Mouse (Mus musculus) hindbrain, postnatal 0 days (tissue): Measurements from ENCODE around the gene Ankfn1. TPM values are rescaled to one million over a fixed set of nuclear protein-coding genes. Genes with fewer than 3 reads are reported as not detected.

Experiments
- ATAC-seq: fragments of 200-750 bp; cut with Nextera tagmentation; 2 replicates; pipeline ENCODE4 v1.8.0; 2017; ENCODE audit warnings: mild to moderate bottlenecking, moderate TSS enrichment, moderate library complexity
- DNase-seq: peaks from one replicate; pipeline ENCODE4 v3.0.0-alpha.2; 2015; ENCODE audit warnings: low spot score
- H3K27ac ChIP-seq: fragments of 300-500 bp; sonication (generic); 2 replicates; pipeline ENCODE4 v1.5.1; 2014; ENCODE audit warnings: mild to moderate bottlenecking
- H3K27me3 ChIP-seq: fragments of 300-500 bp; sonication (generic); 2 replicates; pipeline ENCODE4 v1.6.1; 2014; ENCODE audit warnings: low read length, mixed read lengths; ENCODE audit not compliant: insufficient read depth
- H3K36me3 ChIP-seq: fragments of 300-500 bp; sonication (generic); 2 replicates; pipeline ENCODE4 v1.6.1; 2014; ENCODE audit warnings: low read length, mixed read lengths; ENCODE audit not compliant: insufficient read depth
- H3K4me1 ChIP-seq: fragments of 300-500 bp; sonication (generic); 2 replicates; pipeline ENCODE4 v1.6.1; 2014; ENCODE audit warnings: antibody characterized with exemption, low read length, mixed read lengths; ENCODE audit not compliant: insufficient read depth
- H3K4me2 ChIP-seq: fragments of 300-500 bp; sonication (generic); 2 replicates; pipeline ENCODE4 v1.6.1; 2014; ENCODE audit warnings: low read depth, mild to moderate bottlenecking, low read length, moderate library complexity, mixed read lengths
- H3K4me3 ChIP-seq: fragments of 300-500 bp; sonication (generic); 2 replicates; pipeline ENCODE4 v1.5.1; 2014; ENCODE audit warnings: low read length
- H3K9ac ChIP-seq: fragments of 300-500 bp; sonication (generic); replicated peaks from 2 replicates; pipeline ENCODE4 v1.6.1; 2014; ENCODE audit warnings: mild to moderate bottlenecking, low read length, moderate library complexity, mixed read lengths
- H3K9me3 ChIP-seq: fragments of 300-500 bp; sonication (generic); 2 replicates; pipeline ENCODE4 v1.6.1; 2016; ENCODE audit warnings: low read length, mixed read lengths
- CTCF ChIP-seq: IDR thresholded peaks from 2 replicates; pipeline ENCODE4 v1.5.1; 2016; ENCODE audit warnings: antibody characterized with exemption, control low read depth, low read depth
- WGBS: fragments of 180-500 bp; shearing (Covaris S2); extraction: QIAGEN DNeasy Blood & Tissue Kit; methylation state at CpG from one replicate; pipeline ENCODE4 v1.1.7; 2014; 5-methylcytosine and 5-hydroxymethylcytosine counted together
- polyA plus RNA-seq: library from polyadenylated mRNA; unstranded; fragments of >200 nt; fragmentation: Nextera tagmentation; extraction: Ambion mirVana; gene quantifications from 2 replicates; pipeline ENCODE4 v1.2.1, GENCODE M21; 2015
- total RNA-seq: library from RNA; depleted of rRNA; stranded (reverse); fragments of >200 nt; gene quantifications from 2 replicates; pipeline ENCODE4 v1.2.3, GENCODE M21; 2014

Gene Ankfn1
- total and polyA plus RNA-seq, 2 experiments from 2014 or later: 3.0 to 17.6 TPM

DNA sequence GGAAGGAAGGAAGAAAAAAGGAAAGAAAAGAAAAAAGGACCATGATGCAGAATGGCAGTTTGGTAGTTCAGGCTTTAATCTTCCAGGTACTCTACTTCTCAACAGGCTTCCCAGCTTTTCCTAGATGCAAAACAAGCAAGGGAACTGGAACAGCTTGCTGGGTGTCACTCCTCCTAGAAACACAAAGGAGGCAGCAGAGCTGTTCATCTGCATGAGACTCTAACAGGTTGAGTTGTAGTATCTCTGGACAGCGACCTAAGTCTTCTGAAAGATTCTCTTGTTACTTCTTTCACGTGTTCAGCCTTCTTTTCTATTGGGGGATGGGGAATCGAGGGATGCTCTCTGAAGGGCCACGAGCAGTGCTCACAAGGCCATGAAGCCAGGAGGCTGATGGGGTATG, 228.7 kb downstream of the Ankfn1 start:
- H3K4me3 ChIP-seq: no peak overlapping the region
- ATAC-seq (no peak), DNase-seq (no peak)
- TF ChIP-seq CTCF: 0 out of 2 replicates have a peak, but pooled peaks have one; percentile 2
- no peak overlapping the region for H3K4me2 ChIP-seq
- no peaks in the 10 kb centered on the region for H3K27me3 ChIP-seq
- H3K9me3 ChIP-seq: no peaks in the 10 kb centered on the region
- H3K27ac ChIP-seq: no peak overlapping the region
- no peaks in the 10 kb centered on the region for H3K4me1 ChIP-seq
- 52% methylated on average over 4 of the region's 4 CpGs for WGBS
- H3K9ac ChIP-seq: no peak overlapping the region
- no peaks in the 10 kb centered on the region for H3K36me3 ChIP-seq

DNA sequence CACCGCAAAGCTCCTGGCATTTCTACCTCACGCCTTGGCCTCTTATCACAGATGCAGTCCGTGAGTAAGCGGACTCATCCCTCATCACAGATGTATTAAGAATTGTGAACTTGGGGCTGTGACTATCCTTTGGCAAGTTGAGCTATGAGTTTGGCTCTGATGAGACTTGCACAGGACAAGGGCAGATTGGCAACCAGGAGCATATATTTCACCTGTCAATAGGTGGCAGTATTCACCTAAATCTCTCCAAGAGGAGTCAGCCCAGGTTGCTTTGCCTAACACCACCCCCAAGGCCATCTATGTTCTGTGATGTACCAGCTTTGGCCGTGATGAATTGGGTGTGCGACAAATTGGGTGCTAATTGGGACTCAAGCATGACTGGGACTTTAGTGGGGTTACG, 231.3 kb downstream of the Ankfn1 start:
- no peaks in the 10 kb centered on the region for H3K4me1 ChIP-seq
- WGBS: 38% methylated on average over 7 of the region's 7 CpGs
- DNase-seq (peak; percentile 79), ATAC-seq (peak; percentile 62; the same call in 1 of the 2 replicates)
- H3K9ac ChIP-seq: no peak overlapping the region
- no peak overlapping the region for H3K4me2 ChIP-seq
- H3K27me3 ChIP-seq: no peaks in the 10 kb centered on the region
- H3K27ac ChIP-seq: no peak overlapping the region
- no peaks in the 10 kb centered on the region for H3K36me3 ChIP-seq
- peak; percentile 65 for TF ChIP-seq CTCF
- no peak overlapping the region for H3K4me3 ChIP-seq
- no peaks in the 10 kb centered on the region for H3K9me3 ChIP-seq

DNA sequence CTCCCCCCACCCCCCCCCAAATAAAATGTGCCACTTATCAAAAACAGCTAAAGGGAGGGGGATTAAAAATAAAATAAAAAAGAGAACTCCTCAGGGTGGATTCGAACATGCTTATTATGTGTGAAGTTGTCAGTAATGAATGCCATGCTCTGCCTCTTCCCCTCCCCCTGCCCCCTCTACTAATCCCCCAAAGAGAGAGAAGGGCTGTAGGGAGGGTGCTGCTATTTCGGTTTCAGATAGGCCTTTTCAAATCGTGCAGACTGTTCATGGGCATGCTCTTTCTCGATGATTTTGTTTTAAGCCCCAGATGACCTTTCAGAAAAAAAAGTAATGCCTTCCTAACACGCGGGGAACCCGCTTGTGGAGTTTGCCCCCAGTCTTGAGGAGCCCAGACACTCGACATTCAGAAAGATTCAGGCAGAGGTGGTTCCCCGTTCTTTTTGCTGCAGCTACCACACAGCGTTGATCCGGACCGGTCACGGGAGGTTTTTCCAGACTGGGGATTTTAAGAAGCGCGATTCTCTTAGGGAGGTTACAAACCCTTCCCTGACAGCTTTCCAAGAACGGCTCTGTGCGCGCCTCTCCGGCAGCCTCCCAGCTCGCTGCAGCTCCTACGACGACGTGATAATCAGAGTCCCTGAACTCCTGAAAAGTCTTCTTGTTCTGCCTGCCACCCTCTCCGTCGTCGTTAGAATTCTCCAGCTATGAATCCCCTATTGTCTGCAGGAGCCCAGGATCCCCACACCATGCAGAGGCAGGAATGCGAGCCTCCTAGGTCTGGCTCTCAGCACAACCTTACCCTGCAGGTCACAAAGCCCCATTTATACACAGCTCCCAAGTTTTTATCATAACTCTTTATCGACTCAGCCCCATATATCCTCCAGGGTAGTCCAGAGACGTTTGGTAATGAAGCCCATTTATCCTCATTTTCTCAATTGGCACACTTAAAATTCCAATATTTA, 232.3 kb downstream of the Ankfn1 start:
- DNase-seq (peak; percentile 33), ATAC-seq (no peak)
- H3K4me3 ChIP-seq: no peak overlapping the region
- no peaks in the 10 kb centered on the region for H3K9me3 ChIP-seq
- H3K4me2 ChIP-seq: peak overlapping the region; percentile 30
- H3K4me1 ChIP-seq: no peaks in the 10 kb centered on the region
- no peaks in the 10 kb centered on the region for H3K36me3 ChIP-seq
- WGBS: 4% methylated on average over 29 of the region's 29 CpGs
- TF ChIP-seq CTCF: no peak
- no peak overlapping the region for H3K9ac ChIP-seq
- no peak overlapping the region for H3K27ac ChIP-seq
- H3K27me3 ChIP-seq: no peaks in the 10 kb centered on the region

DNA sequence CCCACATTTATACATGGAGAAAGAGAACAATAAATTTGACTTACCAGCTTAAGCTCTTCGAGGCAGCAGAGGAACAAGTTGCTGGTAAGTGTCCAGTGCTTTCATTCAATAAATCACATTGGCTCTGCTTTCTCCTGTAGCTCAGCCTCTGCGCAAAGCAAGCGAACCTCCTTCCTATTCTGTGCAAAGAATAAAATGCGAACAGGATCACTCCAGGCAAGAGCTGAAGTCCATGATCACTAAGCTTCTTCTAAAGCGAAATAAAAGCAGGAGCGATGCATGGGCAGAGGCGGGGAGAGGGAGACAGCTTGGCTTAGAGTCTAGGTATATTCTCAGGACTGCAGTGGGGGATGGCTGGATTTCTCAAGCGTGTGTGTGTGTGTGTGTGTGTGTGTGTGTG, 239.1 kb downstream of the Ankfn1 start:
- Histone ChIP-seq H3K4me1 (no peaks in the 10 kb centered on the region), H3K27me3 (no peaks in the 10 kb centered on the region), H3K9me3 (no peaks in the 10 kb centered on the region), H3K36me3 (no peaks in the 10 kb centered on the region), H3K27ac (no peak overlapping the region), H3K9ac (no peak overlapping the region), H3K4me3 (no peak overlapping the region), H3K4me2 (peak overlapping the region; percentile 13; the same call in 1 of the 2 replicates)
- DNase-seq (peak; percentile 48), ATAC-seq (no peak)
- WGBS: 63% methylated on average over 8 of the region's 8 CpGs
- TF ChIP-seq CTCF: no peak

DNA sequence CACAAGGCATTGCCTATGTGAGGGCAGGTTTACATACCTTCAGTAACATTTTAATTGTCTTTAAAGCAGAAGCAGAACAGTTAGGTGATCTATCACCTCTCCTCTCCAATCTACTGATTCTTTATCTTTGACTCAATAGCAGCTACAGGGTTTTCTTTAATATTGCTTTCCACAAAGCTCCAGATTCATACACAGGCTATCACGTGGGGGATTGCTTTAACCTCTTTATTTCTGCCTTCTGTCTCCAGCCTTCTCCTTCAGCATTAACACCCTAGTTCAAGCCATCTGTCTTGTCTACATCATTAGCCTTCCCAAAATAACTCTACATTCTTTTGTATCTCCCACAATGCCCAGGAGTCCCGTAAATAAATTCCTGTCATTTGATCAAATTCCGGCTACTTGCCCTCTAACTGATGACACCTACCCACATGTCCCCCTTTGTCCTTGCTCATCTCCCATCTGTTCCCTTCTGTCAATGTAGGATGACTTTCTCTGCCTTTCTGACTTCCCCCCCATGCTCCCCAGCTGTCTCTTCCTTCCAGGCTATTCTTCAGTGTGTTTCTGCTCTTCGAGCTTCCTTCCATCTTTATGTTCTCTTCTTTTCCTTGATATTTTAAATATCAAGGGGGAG, 249.5 kb downstream of the Ankfn1 start:
- no peak for TF ChIP-seq CTCF
- ATAC-seq (peak; percentile 53; the same call in 1 of the 2 replicates), DNase-seq (peak; percentile 60)
- no peak overlapping the region for H3K4me3 ChIP-seq
- peak overlapping the region; percentile 26; the same call in 1 of the 2 replicates for H3K27ac ChIP-seq
- 62% methylated on average over 4 of the region's 4 CpGs for WGBS
- H3K36me3 ChIP-seq: no peaks in the 10 kb centered on the region
- no peak overlapping the region for H3K4me2 ChIP-seq
- H3K27me3 ChIP-seq: no peaks in the 10 kb centered on the region
- no peaks in the 10 kb centered on the region for H3K9me3 ChIP-seq
- no peaks in the 10 kb centered on the region for H3K4me1 ChIP-seq
- H3K9ac ChIP-seq: no peak overlapping the region

DNA sequence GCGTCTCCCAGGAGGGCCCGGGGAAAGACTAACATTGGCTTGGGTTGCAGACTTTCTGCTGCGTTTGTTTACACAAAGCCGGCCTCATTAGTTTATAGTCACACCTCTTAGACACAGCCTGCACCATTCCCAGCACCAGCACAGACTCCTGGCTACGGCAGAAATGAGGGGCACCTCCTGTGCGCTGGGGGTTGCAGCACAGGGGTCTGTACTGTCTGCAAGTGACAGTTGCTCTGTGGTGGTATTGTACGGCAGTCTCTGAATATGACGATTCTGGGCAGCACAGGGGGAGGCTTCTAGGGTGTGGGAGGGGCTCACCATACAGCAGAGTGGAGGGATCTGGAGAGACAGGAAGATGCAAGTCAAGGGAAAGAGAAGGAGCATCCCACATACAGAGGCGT, 262.0 kb downstream of the Ankfn1 start:
- ATAC-seq (no peak), DNase-seq (no peak)
- Histone ChIP-seq H3K9me3 (no peaks in the 10 kb centered on the region), H3K4me3 (no peak overlapping the region), H3K4me1 (no peaks in the 10 kb centered on the region), H3K9ac (no peak overlapping the region), H3K27ac (no peak overlapping the region), H3K27me3 (no peaks in the 10 kb centered on the region), H3K4me2 (peak overlapping the region; percentile 24; the same call in 1 of the 2 replicates), H3K36me3 (no peaks in the 10 kb centered on the region)
- TF ChIP-seq CTCF: no peak
- 37% methylated on average over 9 of the region's 9 CpGs for WGBS
